Mouse (Mus musculus): Measurements from ENCODE around the gene Acot11.

- TF ChIP-seq CTCF (IDR thresholded peaks at IDR 0.05) (no peak), POLR2A (IDR thresholded peaks at IDR 0.05; ENCODE audit: insufficient read depth, low read depth, low read length) (no peak)
Observed at GRCm38 (mm10) chr4:106790938-106791337, 13.9 kb downstream of the Acot11 start.

All from heart, adult 2 months (tissue).